Mouse (Mus musculus): ENCODE results near the gene Vav3.

DNA sequence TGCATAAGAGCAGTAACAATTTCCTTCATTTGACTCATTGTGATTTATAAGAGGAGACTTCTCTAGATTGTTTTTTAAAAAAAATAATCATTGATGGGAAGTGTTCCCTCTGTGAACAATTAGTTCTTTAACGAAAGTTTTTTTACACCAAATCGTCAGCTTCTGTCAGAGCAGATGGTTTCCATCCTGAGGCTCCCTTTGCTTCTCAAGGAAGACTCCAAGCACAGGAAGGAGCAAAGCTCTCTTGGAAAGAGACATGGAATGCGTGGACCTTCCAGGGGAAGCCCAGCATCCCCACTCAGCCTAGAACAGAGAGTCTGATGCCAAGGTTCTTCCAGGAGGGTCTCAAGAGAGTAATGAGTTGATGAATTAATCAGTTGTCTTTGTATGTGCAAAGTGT is 281.3 kb downstream of the Vav3 start:
- TF ChIP-seq CTCF (IDR thresholded peaks at IDR 0.05; ENCODE audit: low read depth) (no peak), EP300 (IDR thresholded peaks at IDR 0.05; ENCODE audit: low read depth) (no peak)
